ENCODE assay signal across 9 mouse cellular contexts in the genomic region with DNA sequence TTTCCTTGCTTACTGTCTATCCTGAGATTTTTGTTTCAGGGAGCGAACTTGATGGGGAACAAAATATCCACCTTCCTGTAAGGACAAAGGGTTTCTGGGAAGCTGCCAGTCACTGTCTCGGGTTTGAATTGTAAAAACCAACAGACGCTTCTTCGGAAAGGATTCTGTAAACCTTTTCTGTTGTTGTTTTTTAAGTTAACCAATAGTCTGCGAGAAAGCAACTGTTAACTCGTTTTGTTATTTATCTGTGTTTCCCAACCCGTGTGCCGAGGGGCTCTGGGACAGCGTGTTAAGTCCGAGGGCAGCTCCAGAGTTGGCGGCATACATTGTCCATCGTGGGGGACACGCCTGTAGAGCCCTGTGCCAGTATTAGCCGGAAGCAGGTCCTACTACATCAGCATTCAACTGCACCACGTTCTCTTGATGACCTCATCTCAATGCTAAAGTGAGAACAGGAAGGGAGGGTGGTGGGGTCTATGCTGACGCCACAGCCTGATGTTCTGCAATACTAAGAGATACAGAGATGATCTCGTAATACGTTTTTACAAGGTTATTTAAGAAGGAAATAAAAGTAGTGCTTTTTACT.
DNase-seq lines count a peak whose midpoint lies in the region; ATAC-seq and TF ChIP-seq lines count a peak whose summit lies in the region.
"Had no signal": no experiment of that assay in that cellular context is flagged by ENCODE, and none has a peak within 500 bp of the region (broad histone marks: within the 10 kb centered on the region; RNA-seq: fewer than 3 reads in every experiment).

No protein-coding gene starts in this region.

- no peaks in the 10 kb centered on the region for H3K9me3 ChIP-seq in embryonic facial prominence, embryonic 11.5 days (replicated peaks; ENCODE audit: control insufficient read depth, low read length)
- no peaks in the 10 kb centered on the region for H3K9me3 ChIP-seq in hindbrain, embryonic 12.5 days (replicated peaks)
- no peaks in the 10 kb centered on the region for H3K9me3 ChIP-seq in midbrain, embryonic 15.5 days

- H3K9ac ChIP-seq in heart, adult 2 months (ENCODE audit: low read depth, low read length): no peak overlapping the region
- H3K9ac ChIP-seq in embryonic facial prominence, embryonic 11.5 days (replicated peaks; ENCODE audit: low read length): no peak overlapping the region
- H3K9ac ChIP-seq in hindbrain, embryonic 12.5 days: no peak overlapping the region
- no peak overlapping the region for H3K9ac ChIP-seq in midbrain, embryonic 15.5 days
- H3K9ac ChIP-seq: liver, embryonic 14.5 days had no signal

- ATAC-seq in embryonic facial prominence, embryonic 11.5 days (replicated peaks; ENCODE audit: insufficient number of reproducible peaks, low FRiP score, low TSS enrichment, low read depth): 0 out of 2 replicates have a peak, but pooled peaks have one; percentile 41
- ATAC-seq in hindbrain, embryonic 12.5 days (ENCODE audit: low FRiP score): peak; percentile 47
- peak; percentile 38 for ATAC-seq in midbrain, embryonic 15.5 days (replicated peaks)

- no peak overlapping the region for H3K4me2 ChIP-seq in embryonic facial prominence, embryonic 11.5 days (ENCODE audit: low read depth, low read length)
- H3K4me2 ChIP-seq in hindbrain, embryonic 12.5 days (replicated peaks): peak overlapping the region; percentile 36
- H3K4me2 ChIP-seq in midbrain, embryonic 15.5 days: peak overlapping the region; percentile 15; the same call in 1 of the 2 replicates

- no peaks in the 10 kb centered on the region for H3K36me3 ChIP-seq in heart, adult 2 months (ENCODE audit: control insufficient read depth, insufficient read depth, low read length)
- no peaks in the 10 kb centered on the region for H3K36me3 ChIP-seq in embryonic facial prominence, embryonic 11.5 days (replicated peaks; ENCODE audit: control insufficient read depth, insufficient read depth, low read depth, low read length)
- H3K36me3 ChIP-seq in hindbrain, embryonic 12.5 days: no peaks in the 10 kb centered on the region
- H3K36me3 ChIP-seq in midbrain, embryonic 15.5 days (replicated peaks): no peaks in the 10 kb centered on the region

- TF ChIP-seq CTCF in heart, adult 2 months (IDR thresholded peaks at IDR 0.05): no peak

- H3K4me1 ChIP-seq in heart, adult 2 months (ENCODE audit: control insufficient read depth, insufficient read depth, low read length): peaks cover 14% of the 10 kb centered on the region
- H3K4me1 ChIP-seq in embryonic facial prominence, embryonic 11.5 days (ENCODE audit: control insufficient read depth, insufficient read depth, low read length): peaks cover 6% of the 10 kb centered on the region
- H3K4me1 ChIP-seq in hindbrain, embryonic 12.5 days: peaks cover 47% of the 10 kb centered on the region
- peaks cover 34% of the 10 kb centered on the region for H3K4me1 ChIP-seq in midbrain, embryonic 15.5 days

- no peak for TF ChIP-seq POLR2A in heart, adult 2 months (IDR thresholded peaks at IDR 0.05; ENCODE audit: insufficient read depth, low read depth, low read length)

- no peak for DNase-seq in heart, adult 2 months
- no peak for DNase-seq in heart, postnatal 14 days
- no peak for DNase-seq in embryonic facial prominence, embryonic 11.5 days (ENCODE audit: low spot score)
- no peak for DNase-seq in spleen, adult 18-20 months
- no peak for DNase-seq in left cerebral cortex, postnatal 10 days (ENCODE audit: extremely low spot score in 1 of 2, low spot score in 2 of 2)
- no peak for DNase-seq in ovary, adult 18-20 months (ENCODE audit: low spot score)

- TF ChIP-seq EP300 in heart, adult 2 months (IDR thresholded peaks at IDR 0.05; ENCODE audit: insufficient read depth, low read depth, low read length): no peak

- H3K27me3 ChIP-seq in heart, adult 2 months (ENCODE audit: control insufficient read depth, insufficient read depth, low read length): no peaks in the 10 kb centered on the region
- H3K27me3 ChIP-seq in embryonic facial prominence, embryonic 11.5 days (ENCODE audit: control insufficient read depth, insufficient read depth, low read length): no peaks in the 10 kb centered on the region
- H3K27me3 ChIP-seq in hindbrain, embryonic 12.5 days: no peaks in the 10 kb centered on the region
- H3K27me3 ChIP-seq in midbrain, embryonic 15.5 days (replicated peaks): no peaks in the 10 kb centered on the region

- H3K4me3 ChIP-seq in heart, adult 2 months: peak overlapping the region; percentile 15; the same call in 1 of the 2 replicates
- no peak overlapping the region for H3K4me3 ChIP-seq in embryonic facial prominence, embryonic 11.5 days (ENCODE audit: low read depth, low read length)
- no peak overlapping the region for H3K4me3 ChIP-seq in hindbrain, embryonic 12.5 days
- no peak overlapping the region for H3K4me3 ChIP-seq in midbrain, embryonic 15.5 days

- intact Hi-C loops in heart, adult 2 months (cut with DNase I): no loop called here
- intact Hi-C loops in heart, postnatal 14 days (cut with DNase I): no loop called here
- intact Hi-C loops in left cerebral cortex, postnatal 10 days (cut with DNase I): loop anchor here (5.0 kb wide), 1 partner anchor 61 kb away; no protein-coding TSS in a partner anchor

- no peaks in the 10 kb centered on the region; the same call in 1 of the 2 replicates for H3K79me2 ChIP-seq in heart, adult 2 months (replicated peaks; ENCODE audit: control insufficient read depth, insufficient read depth, low read length)

- WGBS in heart, adult 2 months: 36% methylated on average over 18 of the region's 18 CpGs
- 61% methylated on average over 18 of the region's 18 CpGs for WGBS in embryonic facial prominence, embryonic 11.5 days
- WGBS in hindbrain, embryonic 12.5 days: 43% methylated on average over 18 of the region's 18 CpGs
- whole genome bisulfite sequencing in midbrain, embryonic 15.5 days: 49% methylated on average over 18 of the region's 18 CpGs

- H3K27ac ChIP-seq in heart, adult 2 months: peak overlapping the region; percentile 48
- H3K27ac ChIP-seq in embryonic facial prominence, embryonic 11.5 days (replicated peaks; ENCODE audit: low read depth, low read length): 0 out of 2 replicates have a peak overlapping the region, but pooled peaks have one; percentile 1
- peak overlapping the region; percentile 46 for H3K27ac ChIP-seq in hindbrain, embryonic 12.5 days
- 0 out of 2 replicates have a peak overlapping the region, but pooled peaks have one; percentile 49 for H3K27ac ChIP-seq in midbrain, embryonic 15.5 days
- H3K27ac ChIP-seq: liver, embryonic 14.5 days had no signal
